Mouse (Mus musculus) MEL-GATA-1-ER (cell line): ENCODE results near the gene Rasgef1c.
A peak's percentile ranks its signal among the peaks of the same experiment; 100 is the strongest.

Experiments used
- DNase-seq: peaks from one replicate; pipeline ENCODE4 v3.0.0-alpha.2; 2012; ENCODE audit warnings: low read depth; ENCODE audit errors: extremely low read depth

Gene Rasgef1c

GRCm38 (mm10) chr11:49973657-49974340, 72.2 kb downstream of the Rasgef1c start:
- no peak for DNase-seq

GRCm38 (mm10) chr11:49974675-49975074, 73.0 kb downstream of the Rasgef1c start:
- no peak for DNase-seq

- no peak for DNase-seq
These were observed 76.4 kb downstream of the Rasgef1c start for GRCm38 (mm10) chr11:49977963-49978568.

- DNase-seq = no peak
These were observed 77.3 kb downstream of the Rasgef1c start for GRCm38 (mm10) chr11:49978935-49979334.

- peak; percentile 38 for DNase-seq
These were observed 79.1 kb downstream of the Rasgef1c start for GRCm38 (mm10) chr11:49980681-49981235.

GRCm38 (mm10) chr11:49981321-49981963, 79.8 kb downstream of the Rasgef1c start:
- DNase-seq = peak; percentile 91

GRCm38 (mm10) chr11:49982094-49982493, 80.5 kb downstream of the Rasgef1c start:
- DNase-seq = peak; percentile 57

GRCm38 (mm10) chr11:49982881-49983280, 81.2 kb downstream of the Rasgef1c start:
- no peak for DNase-seq

- DNase-seq = no peak
These were observed 82.4 kb downstream of the Rasgef1c start for GRCm38 (mm10) chr11:49983875-49984552.

- no peak for DNase-seq
These were observed 83.4 kb downstream of the Rasgef1c start for GRCm38 (mm10) chr11:49985009-49985408.

GRCm38 (mm10) chr11:49986277-49987036, 84.8 kb downstream of the Rasgef1c start:
- peak; percentile 65 for DNase-seq

GRCm38 (mm10) chr11:49994536-49994935, 92.9 kb downstream of the Rasgef1c start:
- peak; percentile 95 for DNase-seq

- no peak for DNase-seq
These were observed 94.8 kb downstream of the Rasgef1c start for GRCm38 (mm10) chr11:49996398-49996797.

GRCm38 (mm10) chr11:49997321-49997720, 95.7 kb downstream of the Rasgef1c start:
- no peak for DNase-seq

GRCm38 (mm10) chr11:50002853-50003252, 101.2 kb downstream of the Rasgef1c start:
- no peak for DNase-seq

GRCm38 (mm10) chr11:50007776-50008175, 106.1 kb downstream of the Rasgef1c start:
- DNase-seq = no peak

GRCm38 (mm10) chr11:50008231-50008630, 106.6 kb downstream of the Rasgef1c start:
- DNase-seq = no peak

- DNase-seq = no peak
These were observed 111.4 kb downstream of the Rasgef1c start for GRCm38 (mm10) chr11:50013016-50013415.

- no peak for DNase-seq
These were observed 114.9 kb downstream of the Rasgef1c start for GRCm38 (mm10) chr11:50016503-50016902.

GRCm38 (mm10) chr11:50017511-50017910, 115.9 kb downstream of the Rasgef1c start:
- no peak for DNase-seq

GRCm38 (mm10) chr11:50018848-50019247, 117.2 kb downstream of the Rasgef1c start:
- DNase-seq = no peak
